Mouse (Mus musculus) forebrain, embryonic 15.5 days (tissue): ENCODE measurements at regions not wholly inside any gene's neighbourhood (a gene's known extent, or its start where the extent isn't known, plus 50 kb on each side); places are given as distances from the start of the nearest gene placed in this dataset.

Experiments used
- ATAC-seq: fragments of 200-750 bp; cut with Nextera tagmentation; replicated peaks from 2 replicates; pipeline ENCODE4 v1.8.0; 2017; ENCODE audit warnings: mild to moderate bottlenecking, moderate TSS enrichment, moderate library complexity
- H3K27ac ChIP-seq: fragments of 300-500 bp; sonication (generic); replicated peaks from 2 replicates; pipeline ENCODE4 v1.5.1; 2015; ENCODE audit warnings: mild to moderate bottlenecking, inconsistent platforms
- H3K27me3 ChIP-seq: fragments of 300-500 bp; sonication (generic); 2 replicates; pipeline ENCODE4 v1.6.1; 2015; ENCODE audit warnings: inconsistent platforms
- H3K36me3 ChIP-seq: fragments of 300-500 bp; sonication (generic); 2 replicates; pipeline ENCODE4 v1.6.1; 2015; ENCODE audit warnings: mild to moderate bottlenecking, inconsistent platforms
- H3K4me1 ChIP-seq: fragments of 300-500 bp; sonication (generic); 2 replicates; pipeline ENCODE4 v1.6.1; 2015; ENCODE audit warnings: inconsistent platforms
- H3K4me2 ChIP-seq: fragments of 300-500 bp; sonication (generic); replicated peaks from 2 replicates; pipeline ENCODE4 v1.6.1; 2015; ENCODE audit warnings: mild to moderate bottlenecking, inconsistent platforms
- H3K4me3 ChIP-seq: fragments of 300-500 bp; sonication (generic); 2 replicates; pipeline ENCODE4 v1.5.1; 2015; ENCODE audit warnings: mild to moderate bottlenecking, inconsistent platforms
- H3K9ac ChIP-seq: fragments of 300-500 bp; sonication (generic); replicated peaks from 2 replicates; pipeline ENCODE4 v1.6.1; 2015; ENCODE audit warnings: mild to moderate bottlenecking, inconsistent platforms
- H3K9me3 ChIP-seq: fragments of 300-500 bp; sonication (generic); 2 replicates; pipeline ENCODE4 v1.6.1; 2016; ENCODE audit warnings: inconsistent platforms
- WGBS: fragments of 180-500 bp; shearing (Covaris S2); methylation state at CpG from one replicate; pipeline ENCODE4 v1.1.7; 2015; ENCODE audit warnings: mixed read lengths; 5-methylcytosine and 5-hydroxymethylcytosine counted together

DNA sequence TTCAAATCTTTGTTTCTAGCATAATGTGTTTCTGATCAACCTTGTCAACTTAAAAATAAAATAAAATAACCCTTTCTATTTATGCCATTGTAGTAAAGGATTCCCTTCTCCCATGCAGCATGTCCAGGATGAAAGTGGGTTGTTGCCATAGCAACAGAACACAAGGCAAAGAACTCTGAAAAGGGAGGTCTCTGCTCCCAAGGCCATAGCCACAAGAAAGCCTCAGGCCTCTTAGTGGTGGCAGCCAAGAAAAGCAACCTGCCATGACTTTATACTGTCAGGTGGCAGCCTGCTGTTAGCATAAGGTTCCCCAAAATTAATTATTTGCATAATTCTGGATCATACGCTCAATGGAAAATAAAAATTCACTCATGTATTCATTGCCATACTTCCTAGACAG lies 98.4 kb upstream of the Klf7 start:
- peak; percentile 41; the same call in 1 of the 2 replicates for ATAC-seq
- 47% methylated on average over 1 of the region's 1 CpGs for WGBS

DNA sequence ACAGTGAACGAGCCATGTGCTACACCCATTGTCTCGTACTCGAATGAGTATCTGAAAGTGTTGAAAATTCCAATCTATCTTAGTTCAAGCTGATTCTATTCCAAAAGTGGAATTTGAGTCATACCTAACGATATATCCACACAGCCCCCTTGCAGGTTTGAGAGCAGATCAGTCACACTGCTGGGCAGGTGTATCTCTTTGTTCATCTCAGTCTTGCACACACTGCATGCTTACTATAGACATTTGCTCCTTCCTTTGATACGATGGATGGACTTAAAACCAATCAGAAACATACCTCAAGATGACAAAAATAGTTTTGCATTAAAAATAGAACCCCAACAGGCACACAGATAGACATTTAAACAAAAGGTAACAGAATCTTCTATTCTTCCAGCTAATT lies 98.0 kb upstream of the Klf7 start:
- no peaks in the 10 kb centered on the region for H3K36me3 ChIP-seq
- no peak for ATAC-seq
- WGBS = 73% methylated on average over 5 of the region's 5 CpGs
- H3K4me3 ChIP-seq = no peak overlapping the region
- no peaks in the 10 kb centered on the region for H3K9me3 ChIP-seq
- no peak overlapping the region for H3K4me2 ChIP-seq
- H3K9ac ChIP-seq = no peak overlapping the region
- H3K27ac ChIP-seq = peak overlapping the region; percentile 60
- peaks cover 24% of the 10 kb centered on the region for H3K4me1 ChIP-seq
- no peaks in the 10 kb centered on the region for H3K27me3 ChIP-seq

More for the DNA sequence above, 98.4 kb upstream of the Klf7 start:
- Histone ChIP-seq H3K4me1 (peaks cover 24% of the 10 kb centered on the region), H3K4me3 (no peak overlapping the region), H3K27ac (peak overlapping the region; percentile 54), H3K4me2 (no peak overlapping the region), H3K36me3 (no peaks in the 10 kb centered on the region), H3K9ac (no peak overlapping the region), H3K9me3 (no peaks in the 10 kb centered on the region), H3K27me3 (no peaks in the 10 kb centered on the region)

DNA sequence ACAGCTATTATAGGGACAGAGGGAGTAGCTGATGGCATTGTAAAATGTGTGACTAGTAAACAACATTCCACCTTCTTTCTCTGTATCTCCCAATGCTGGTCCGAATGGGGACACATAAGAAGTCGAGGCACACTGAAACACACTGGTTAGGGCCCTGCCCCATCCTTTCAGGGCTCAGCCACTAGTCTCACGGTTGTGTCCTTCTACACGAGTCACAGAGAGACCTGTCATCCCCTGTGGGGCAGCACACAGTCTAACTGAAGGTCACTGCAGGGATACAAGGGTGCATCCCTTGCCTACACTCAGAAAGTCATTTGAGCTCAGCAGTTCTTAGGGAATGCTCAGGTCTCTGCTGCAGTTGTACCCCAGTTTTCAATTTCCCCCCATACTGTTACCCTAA lies 93.6 kb upstream of the Klf7 start:
- H3K4me2 ChIP-seq = no peak overlapping the region
- no peak overlapping the region for H3K4me3 ChIP-seq
- no peak overlapping the region for H3K27ac ChIP-seq
- H3K36me3 ChIP-seq = no peaks in the 10 kb centered on the region
- peaks cover 3% of the 10 kb centered on the region; the same call in 1 of the 2 replicates for H3K4me1 ChIP-seq
- H3K9me3 ChIP-seq = no peaks in the 10 kb centered on the region
- ATAC-seq = no peak
- 76% methylated on average over 4 of the region's 4 CpGs for WGBS
- no peak overlapping the region for H3K9ac ChIP-seq
- no peaks in the 10 kb centered on the region for H3K27me3 ChIP-seq

DNA sequence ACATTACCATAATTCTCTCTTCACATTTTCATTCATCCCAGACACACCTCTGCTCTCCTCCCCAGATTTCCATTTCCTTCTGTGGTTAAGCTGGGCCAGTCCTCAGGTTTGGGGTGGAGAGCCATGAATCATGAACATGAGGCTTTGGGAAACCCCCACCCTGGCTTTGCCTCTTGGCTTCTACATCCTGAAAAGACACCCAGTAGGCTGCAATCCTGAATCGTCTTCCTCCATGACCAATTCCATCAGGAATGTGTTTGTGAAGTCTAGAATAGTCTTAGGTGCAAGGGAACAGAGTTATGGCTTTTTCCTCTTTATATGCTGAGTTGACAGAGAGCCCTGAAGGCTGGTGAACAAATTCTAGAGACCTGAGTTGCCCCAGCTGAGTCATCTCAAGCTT lies 87.0 kb upstream of the Klf7 start:
- H3K27ac ChIP-seq = no peak overlapping the region
- no peak overlapping the region for H3K4me3 ChIP-seq
- H3K27me3 ChIP-seq = no peaks in the 10 kb centered on the region
- H3K9me3 ChIP-seq = no peaks in the 10 kb centered on the region
- H3K9ac ChIP-seq = no peak overlapping the region
- no peak overlapping the region for H3K4me2 ChIP-seq
- H3K4me1 ChIP-seq = no peaks in the 10 kb centered on the region
- no peak for ATAC-seq
- H3K36me3 ChIP-seq = no peaks in the 10 kb centered on the region
- WGBS = 76% methylated on average over 1 of the region's 1 CpGs

DNA sequence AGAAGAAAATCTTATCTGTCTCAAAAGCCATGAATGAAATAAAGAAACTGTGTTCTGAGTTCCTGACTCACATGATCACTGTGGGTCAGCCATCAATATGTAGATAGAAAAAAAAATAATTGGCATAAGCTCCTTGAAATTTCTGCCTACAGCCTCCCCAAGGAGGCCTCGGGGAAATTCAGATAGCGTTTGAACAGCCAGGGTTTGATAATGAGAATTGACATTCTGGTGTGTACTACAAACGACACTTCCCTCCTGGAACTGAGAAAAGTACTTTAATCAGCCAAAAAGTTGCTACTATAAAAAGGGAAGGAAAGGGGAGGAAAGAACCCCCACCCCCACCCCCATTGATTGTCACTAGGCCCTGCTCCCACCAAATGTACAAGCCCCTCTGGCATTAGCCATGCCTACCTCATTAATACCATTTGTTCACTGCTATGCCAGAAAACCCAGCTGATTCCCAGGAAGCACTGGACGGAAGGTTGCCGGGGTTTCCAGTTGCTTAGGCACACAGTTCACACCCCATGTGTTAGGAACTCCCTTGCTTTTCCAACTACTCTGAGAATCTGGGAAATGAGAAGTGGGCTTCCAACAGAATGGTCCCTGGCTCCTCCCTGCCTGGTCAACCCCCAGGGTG lies 78.4 kb upstream of the Klf7 start:
- no peak overlapping the region for H3K9ac ChIP-seq
- ATAC-seq = peak; percentile 66
- WGBS = 23% methylated on average over 5 of the region's 5 CpGs

DNA sequence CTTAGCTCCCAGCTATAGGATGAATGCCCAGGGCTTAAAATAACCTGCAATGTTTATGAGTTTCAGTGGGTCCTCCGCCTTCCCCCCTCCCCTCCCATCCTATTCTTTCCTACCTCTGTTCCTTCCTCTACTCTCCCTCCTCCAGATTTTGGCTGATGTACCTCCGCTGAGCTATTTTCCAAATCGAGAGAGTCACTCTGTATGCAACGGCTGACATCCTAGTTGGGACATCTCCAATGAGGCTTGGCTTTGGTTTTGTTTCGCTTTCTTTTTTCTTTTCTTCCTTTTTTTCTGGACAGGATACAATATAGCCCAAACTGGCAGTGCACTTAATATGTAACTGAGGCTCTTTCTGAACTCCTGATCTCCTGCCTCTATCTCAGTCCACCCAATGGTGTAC lies 76.7 kb upstream of the Klf7 start:
- WGBS = 61% methylated on average over 5 of the region's 5 CpGs
- Histone ChIP-seq H3K4me3 (no peak overlapping the region), H3K36me3 (no peaks in the 10 kb centered on the region), H3K9me3 (no peaks in the 10 kb centered on the region), H3K9ac (no peak overlapping the region), H3K27ac (no peak overlapping the region), H3K27me3 (no peaks in the 10 kb centered on the region), H3K4me2 (no peak overlapping the region), H3K4me1 (peaks cover 33% of the 10 kb centered on the region)
- ATAC-seq = no peak

More for the DNA sequence above, 78.4 kb upstream of the Klf7 start:
- Histone ChIP-seq H3K27me3 (no peaks in the 10 kb centered on the region), H3K4me3 (no peak overlapping the region), H3K36me3 (no peaks in the 10 kb centered on the region), H3K27ac (no peak overlapping the region), H3K4me1 (peaks cover 31% of the 10 kb centered on the region), H3K9me3 (no peaks in the 10 kb centered on the region), H3K4me2 (no peak overlapping the region)

DNA sequence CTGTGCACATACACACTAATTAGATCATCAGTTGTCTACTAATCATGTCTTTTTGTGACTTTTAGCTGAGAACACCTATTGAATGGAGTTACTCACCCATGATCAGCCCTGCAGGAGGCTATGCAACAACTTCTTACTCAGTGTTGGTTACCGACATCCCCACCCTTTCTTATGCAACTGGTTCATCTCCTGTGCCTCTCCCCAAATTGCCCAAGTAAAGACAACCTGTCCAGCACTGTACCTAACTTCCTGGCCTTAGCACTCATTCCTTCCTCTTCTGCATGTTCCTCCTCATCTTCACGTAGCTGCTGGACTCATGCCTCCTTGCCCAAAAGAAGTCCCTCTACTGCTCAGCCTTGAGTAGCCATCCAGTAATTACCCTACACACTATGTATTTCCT lies 76.2 kb upstream of the Klf7 start:
- no peak overlapping the region for H3K4me3 ChIP-seq
- H3K9me3 ChIP-seq = no peaks in the 10 kb centered on the region
- no peak overlapping the region for H3K27ac ChIP-seq
- no peak for ATAC-seq
- no peaks in the 10 kb centered on the region for H3K36me3 ChIP-seq
- H3K4me1 ChIP-seq = peaks cover 38% of the 10 kb centered on the region
- no peak overlapping the region for H3K4me2 ChIP-seq
- no peaks in the 10 kb centered on the region for H3K27me3 ChIP-seq
- no peak overlapping the region for H3K9ac ChIP-seq
- 51% methylated on average over 2 of the region's 2 CpGs for WGBS

DNA sequence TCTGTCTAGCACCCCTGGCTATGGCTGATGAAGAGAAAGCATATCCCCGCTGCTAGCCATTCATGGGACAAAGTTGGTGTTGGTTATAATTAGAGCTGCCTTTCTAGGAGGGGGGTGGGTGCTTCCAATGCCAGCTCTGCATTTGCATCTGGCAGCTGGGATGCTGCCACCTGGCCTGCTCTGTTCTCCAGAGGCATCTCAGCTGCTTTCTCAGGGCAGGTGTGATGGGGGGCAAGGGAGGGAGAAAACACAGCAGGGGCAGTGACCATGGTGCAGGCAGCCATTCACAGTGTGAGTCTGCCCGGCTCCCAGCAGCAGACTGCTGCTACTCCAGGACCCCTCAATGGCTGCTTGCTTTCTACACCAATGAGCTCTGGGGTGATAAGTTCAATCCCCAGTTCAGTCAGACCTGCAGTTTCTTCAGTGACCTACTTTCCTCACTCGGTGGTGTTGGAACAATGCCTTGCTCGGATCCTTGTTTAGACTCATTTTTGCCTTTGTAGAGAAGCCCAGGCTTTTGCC lies 73.9 kb upstream of the Klf7 start:
- no peaks in the 10 kb centered on the region for H3K9me3 ChIP-seq
- peaks cover 59% of the 10 kb centered on the region for H3K4me1 ChIP-seq
- no peak overlapping the region for H3K9ac ChIP-seq
- H3K27me3 ChIP-seq = no peaks in the 10 kb centered on the region
- H3K36me3 ChIP-seq = no peaks in the 10 kb centered on the region
- 6% methylated on average over 4 of the region's 4 CpGs for WGBS
- peak; percentile 39 for ATAC-seq
- 0 out of 2 replicates have a peak overlapping the region, but pooled peaks have one; percentile 15 for H3K27ac ChIP-seq
- no peak overlapping the region for H3K4me2 ChIP-seq
- H3K4me3 ChIP-seq = no peak overlapping the region

DNA sequence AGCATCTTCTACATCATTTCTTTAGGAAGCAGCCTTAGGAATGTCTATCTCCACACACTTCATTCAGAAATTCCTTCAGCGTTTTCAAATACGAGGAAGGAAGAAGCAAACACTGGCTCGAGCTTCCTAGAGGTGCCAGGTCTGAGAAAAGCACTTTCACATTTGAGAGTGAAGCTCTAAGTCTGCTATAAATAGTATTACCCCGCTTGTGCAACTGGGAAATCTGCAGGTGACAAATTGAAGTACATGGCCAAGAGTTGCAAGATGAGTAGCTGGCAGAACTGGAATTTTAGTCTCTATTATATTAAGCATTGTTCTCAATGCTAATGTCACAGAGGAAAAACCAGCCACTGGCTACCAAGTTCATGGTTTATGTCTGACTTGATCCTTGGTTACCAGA lies 73.2 kb upstream of the Klf7 start:
- no peak overlapping the region for H3K9ac ChIP-seq
- no peak overlapping the region for H3K4me3 ChIP-seq
- no peak for ATAC-seq
- H3K9me3 ChIP-seq = no peaks in the 10 kb centered on the region
- H3K36me3 ChIP-seq = no peaks in the 10 kb centered on the region
- no peaks in the 10 kb centered on the region for H3K27me3 ChIP-seq
- 77% methylated on average over 4 of the region's 4 CpGs for WGBS
- peaks cover 59% of the 10 kb centered on the region for H3K4me1 ChIP-seq
- H3K4me2 ChIP-seq = no peak overlapping the region
- no peak overlapping the region for H3K27ac ChIP-seq

DNA sequence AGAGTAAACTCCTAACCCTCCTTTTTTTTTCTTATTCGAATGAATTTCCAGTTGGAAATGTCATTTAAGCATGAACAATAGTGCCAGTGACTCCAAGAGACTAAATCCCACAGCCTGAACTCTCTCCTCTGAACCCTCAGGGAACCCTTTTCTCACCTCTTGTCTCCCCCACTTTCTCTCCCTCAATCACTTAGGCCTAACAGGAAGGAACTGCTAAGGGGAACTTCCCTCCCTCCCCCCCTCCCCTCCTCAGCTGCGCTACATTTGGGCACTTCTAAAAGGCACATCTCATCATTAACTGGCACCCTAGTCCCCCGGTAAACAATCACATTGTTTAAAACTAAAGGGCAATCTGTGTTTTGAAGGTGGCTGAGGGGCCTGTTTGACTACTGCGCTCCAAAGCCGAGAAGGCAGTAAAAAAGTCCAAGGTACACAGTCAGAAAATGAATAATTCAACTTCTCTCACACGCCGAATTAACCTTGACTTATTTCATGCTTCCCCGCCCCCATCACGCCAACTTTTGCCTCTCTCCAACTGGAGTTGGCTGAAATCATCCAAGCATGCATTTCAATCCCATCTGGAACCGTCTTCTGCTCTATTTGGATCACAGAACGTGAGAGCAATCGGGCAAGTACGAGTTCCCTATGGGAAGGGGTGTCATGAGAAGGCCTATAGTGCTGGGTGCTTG lies 71.2 kb upstream of the Klf7 start:
- peaks cover 59% of the 10 kb centered on the region for H3K4me1 ChIP-seq
- no peaks in the 10 kb centered on the region for H3K9me3 ChIP-seq
- H3K4me2 ChIP-seq = no peak overlapping the region
- H3K9ac ChIP-seq = no peak overlapping the region
- WGBS = 30% methylated on average over 13 of the region's 13 CpGs
- no peaks in the 10 kb centered on the region for H3K27me3 ChIP-seq
- ATAC-seq = peak; percentile 18; the same call in 1 of the 2 replicates
- H3K27ac ChIP-seq = peak overlapping the region; percentile 69
- H3K36me3 ChIP-seq = no peaks in the 10 kb centered on the region
- H3K4me3 ChIP-seq = no peak overlapping the region

DNA sequence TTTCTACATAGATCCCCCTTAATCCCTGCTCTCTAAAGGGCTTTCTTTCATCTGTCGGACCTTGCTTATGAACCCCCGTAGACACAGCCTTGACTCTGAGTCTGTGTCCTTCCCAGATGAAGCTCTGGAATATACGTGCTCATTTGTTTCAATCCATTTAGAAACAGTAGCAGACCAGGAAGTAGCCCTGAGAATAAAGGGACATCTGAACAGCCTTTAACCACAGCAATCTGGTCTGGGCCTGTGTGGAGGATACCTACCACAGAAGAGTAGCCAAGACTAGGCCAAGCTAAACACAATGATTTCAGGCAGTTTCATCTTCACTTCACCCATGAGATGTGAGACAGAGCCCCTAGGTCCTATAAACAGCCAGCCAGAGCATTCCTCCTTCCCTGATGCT lies 70.7 kb upstream of the Klf7 start:
- H3K27ac ChIP-seq = peak overlapping the region; percentile 69
- peaks cover 59% of the 10 kb centered on the region for H3K4me1 ChIP-seq
- no peaks in the 10 kb centered on the region for H3K9me3 ChIP-seq
- H3K36me3 ChIP-seq = no peaks in the 10 kb centered on the region
- 72% methylated on average over 3 of the region's 3 CpGs for WGBS
- H3K27me3 ChIP-seq = no peaks in the 10 kb centered on the region
- no peak overlapping the region for H3K4me2 ChIP-seq
- no peak for ATAC-seq
- H3K9ac ChIP-seq = no peak overlapping the region
- H3K4me3 ChIP-seq = no peak overlapping the region

DNA sequence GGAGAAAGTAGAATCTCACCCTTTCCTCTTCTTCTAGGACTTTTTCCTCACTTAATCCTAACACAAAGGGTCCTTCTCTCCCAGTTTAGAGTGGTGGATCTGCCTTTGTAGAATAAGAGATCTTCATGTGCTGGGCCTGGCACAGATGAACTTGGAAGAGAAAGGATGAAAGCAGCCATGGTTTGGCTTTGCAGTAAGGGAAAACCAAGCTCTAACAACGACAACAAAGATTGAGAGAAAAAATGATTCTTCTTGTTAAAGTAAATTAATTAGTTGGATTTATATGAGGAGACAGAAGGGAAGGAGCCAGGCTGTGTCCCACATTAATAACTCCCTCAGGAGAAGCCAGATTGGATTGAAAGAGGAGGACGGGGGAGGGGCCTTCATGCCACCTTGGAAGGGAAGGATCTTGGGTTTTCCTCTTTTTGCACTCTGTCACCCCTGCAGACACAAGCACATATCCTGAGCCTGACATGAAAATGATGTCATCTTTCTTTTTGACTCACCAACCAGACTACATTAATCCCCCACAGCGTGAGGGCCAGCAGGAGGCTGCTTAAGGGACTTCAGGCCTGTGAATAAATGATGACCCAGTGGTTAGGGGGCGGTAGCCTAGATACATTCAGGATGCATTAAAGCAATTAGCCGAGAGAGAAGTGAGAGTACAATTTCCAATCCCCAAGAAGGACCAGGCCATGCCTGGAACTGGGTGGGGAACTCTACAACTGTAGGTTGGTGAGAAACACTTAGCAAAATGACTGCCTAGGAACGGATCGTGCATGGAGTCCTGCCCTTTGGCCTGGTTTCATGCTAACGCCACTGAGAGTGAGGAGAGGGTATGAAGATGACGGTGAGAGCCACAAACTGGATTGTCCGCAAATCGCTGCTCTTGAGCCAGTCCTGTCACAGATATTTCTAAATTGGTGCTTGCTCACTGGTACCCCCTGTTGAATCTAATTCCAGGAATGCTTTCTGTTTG lies 69.4 kb upstream of the Klf7 start:
- WGBS = 44% methylated on average over 11 of the region's 11 CpGs
- ATAC-seq = 0 out of 2 replicates have a peak, but pooled peaks have one; percentile 18
- Histone ChIP-seq H3K9ac (no peak overlapping the region), H3K4me1 (peaks cover 57% of the 10 kb centered on the region), H3K27me3 (no peaks in the 10 kb centered on the region), H3K27ac (peak overlapping the region; percentile 34), H3K9me3 (no peaks in the 10 kb centered on the region), H3K4me3 (no peak overlapping the region), H3K4me2 (no peak overlapping the region), H3K36me3 (no peaks in the 10 kb centered on the region)
